Mouse (Mus musculus): Measurements from ENCODE around the gene Hhip. TPM values are rescaled to one million over a fixed set of nuclear protein-coding genes. Genes with fewer than 3 reads are reported as not detected.

The Hhip gene
- polyA plus RNA-seq, 1 experiment = not detected

- TF ChIP-seq GATA1 (IDR thresholded peaks at IDR 0.05; ENCODE audit: borderline replicate concordance, low read length) = no peak
- no peak for TF ChIP-seq FLI1 (IDR thresholded peaks at IDR 0.05; ENCODE audit: low read length)
- Histone ChIP-seq H3K27me3 (replicated peaks) (no peaks in the 10 kb centered on the region), H3K9me3 (peaks cover 3% of the 10 kb centered on the region; the same call in 1 of the 2 replicates), H3K4me3 (replicated peaks) (no peak overlapping the region), H3K4me1 (no peaks in the 10 kb centered on the region), H3K36me3 (replicated peaks; ENCODE audit: low read length) (no peaks in the 10 kb centered on the region)
Observed at GRCm38 (mm10) chr8:79945501-79946076, 112.2 kb downstream of the Hhip start.

- H3K36me3 ChIP-seq (replicated peaks; ENCODE audit: low read length) = no peaks in the 10 kb centered on the region
- no peaks in the 10 kb centered on the region for H3K4me1 ChIP-seq
- peaks cover 10% of the 10 kb centered on the region for H3K9me3 ChIP-seq
- no peak overlapping the region for H3K4me3 ChIP-seq (replicated peaks)
- H3K27me3 ChIP-seq (replicated peaks) = no peaks in the 10 kb centered on the region
- no peak for TF ChIP-seq FLI1 (IDR thresholded peaks at IDR 0.05; ENCODE audit: low read length)
- no peak for TF ChIP-seq GATA1 (IDR thresholded peaks at IDR 0.05; ENCODE audit: borderline replicate concordance, low read length)
Observed at GRCm38 (mm10) chr8:79941070-79941469, 116.7 kb downstream of the Hhip start.

- H3K4me1 ChIP-seq = no peaks in the 10 kb centered on the region
- H3K36me3 ChIP-seq (replicated peaks; ENCODE audit: low read length) = no peaks in the 10 kb centered on the region
- no peaks in the 10 kb centered on the region for H3K27me3 ChIP-seq (replicated peaks)
- H3K4me3 ChIP-seq (replicated peaks) = no peak overlapping the region
- peaks cover 10% of the 10 kb centered on the region for H3K9me3 ChIP-seq
- no peak for TF ChIP-seq FLI1 (IDR thresholded peaks at IDR 0.05; ENCODE audit: low read length)
- no peak for TF ChIP-seq GATA1 (IDR thresholded peaks at IDR 0.05; ENCODE audit: borderline replicate concordance, low read length)
Observed at GRCm38 (mm10) chr8:79936856-79937445, 120.9 kb downstream of the Hhip start.

GRCm38 (mm10) chr8:79935793-79936192, 122.0 kb downstream of the Hhip start:
- Histone ChIP-seq H3K36me3 (replicated peaks; ENCODE audit: low read length) (no peaks in the 10 kb centered on the region), H3K9me3 (peaks cover 7% of the 10 kb centered on the region)

GRCm38 (mm10) chr8:79929202-79929601, 128.6 kb downstream of the Hhip start:
- TF ChIP-seq FLI1 (IDR thresholded peaks at IDR 0.05; ENCODE audit: low read length) (no peak), GATA1 (IDR thresholded peaks at IDR 0.05; ENCODE audit: borderline replicate concordance, low read length) (no peak)
- Histone ChIP-seq H3K4me1 (no peaks in the 10 kb centered on the region), H3K9me3 (peaks cover 6% of the 10 kb centered on the region; the same call in 1 of the 2 replicates), H3K27me3 (replicated peaks) (no peaks in the 10 kb centered on the region), H3K4me3 (replicated peaks) (no peak overlapping the region), H3K36me3 (replicated peaks; ENCODE audit: low read length) (no peaks in the 10 kb centered on the region)

More at GRCm38 (mm10) chr8:79935793-79936192, 122.0 kb downstream of the Hhip start:
- no peak for TF ChIP-seq GATA1 (IDR thresholded peaks at IDR 0.05; ENCODE audit: borderline replicate concordance, low read length)
- TF ChIP-seq FLI1 (IDR thresholded peaks at IDR 0.05; ENCODE audit: low read length) = no peak
- Histone ChIP-seq H3K27me3 (replicated peaks) (no peaks in the 10 kb centered on the region), H3K4me3 (replicated peaks) (no peak overlapping the region), H3K4me1 (no peaks in the 10 kb centered on the region)

- H3K27me3 ChIP-seq (replicated peaks) = no peaks in the 10 kb centered on the region
- H3K9me3 ChIP-seq = no peaks in the 10 kb centered on the region; the same call in 1 of the 2 replicates
- no peaks in the 10 kb centered on the region for H3K36me3 ChIP-seq (replicated peaks; ENCODE audit: low read length)
- H3K4me3 ChIP-seq (replicated peaks) = no peak overlapping the region
- no peaks in the 10 kb centered on the region for H3K4me1 ChIP-seq
- no peak for TF ChIP-seq FLI1 (IDR thresholded peaks at IDR 0.05; ENCODE audit: low read length)
- no peak for TF ChIP-seq GATA1 (IDR thresholded peaks at IDR 0.05; ENCODE audit: borderline replicate concordance, low read length)
Observed at GRCm38 (mm10) chr8:79917211-79917610, 140.6 kb downstream of the Hhip start.
